Mouse (Mus musculus) CH12.LX (cell line): ENCODE data around the gene Muc16. TPM values are rescaled to one million over a fixed set of nuclear protein-coding genes. Genes with fewer than 3 reads are reported as not detected.

Source experiments
- DNase-seq: peaks from one replicate; pipeline ENCODE4 v3.0.0-alpha.2; 2013; ENCODE audit errors: extremely low read depth
- H3K27ac ChIP-seq: 2 replicates; pipeline ENCODE4 v1.5.1; 2012; ENCODE audit warnings: low read depth, mild to moderate bottlenecking, control low read depth, moderate library complexity; ENCODE audit not compliant: insufficient read depth
- H3K27me3 ChIP-seq: replicated peaks from 2 replicates; pipeline ENCODE3; 2012; ENCODE audit warnings: inconsistent platforms
- H3K36me3 ChIP-seq, 2 experiments: replicated peaks in 1 of 2; 2 replicates each; pipeline versions ENCODE3 to v1.6.1; 2012; ENCODE audit warnings: inconsistent platforms in 1 of 2, low read length in 1 of 2, mild to moderate bottlenecking in 1 of 2, mixed read lengths in 1 of 2, moderate library complexity in 1 of 2; ENCODE audit not compliant: control insufficient read depth in 1 of 2, insufficient read depth in 1 of 2
- H3K4me1 ChIP-seq, 2 experiments: 2 replicates each; pipeline ENCODE4 v1.6.1; 2012; ENCODE audit warnings: inconsistent platforms in 1 of 2, moderate library complexity in 1 of 2; ENCODE audit not compliant: insufficient read depth in 2 of 2, control insufficient read depth in 1 of 2
- H3K4me2 ChIP-seq: 2 replicates; pipeline ENCODE4 v1.6.1; 2012; ENCODE audit warnings: low read depth, mild to moderate bottlenecking, control low read depth; ENCODE audit not compliant: poor library complexity, insufficient read depth, severe bottlenecking
- H3K4me3 ChIP-seq, 3 experiments: fragments of 150-350 bp in 1 of 3; sonication (generic) in 1 of 3; replicated peaks in 1 of 3; 2 replicates each; pipeline versions ENCODE3 to v1.5.1; 2011 to 2012; ENCODE audit warnings: low read depth in 2 of 3, low read length in 2 of 3, mild to moderate bottlenecking in 2 of 3, moderate library complexity in 2 of 3, control low read depth in 1 of 3, improper control_type of control experiment in 1 of 3, inconsistent platforms in 1 of 3, mixed read lengths in 1 of 3; ENCODE audit not compliant: poor library complexity in 1 of 3
- H3K79me2 ChIP-seq: replicated peaks from 2 replicates; pipeline ENCODE4 v1.6.1; 2012; ENCODE audit warnings: mild to moderate bottlenecking, moderate library complexity; ENCODE audit not compliant: control insufficient read depth, poor library complexity, insufficient read depth, severe bottlenecking; ENCODE audit errors: extremely low read depth
- H3K9ac ChIP-seq: 2 replicates; pipeline ENCODE4 v1.6.1; 2012; ENCODE audit warnings: low read depth, mild to moderate bottlenecking, control low read depth, moderate library complexity; ENCODE audit not compliant: insufficient read depth
- H3K9me3 ChIP-seq: replicated peaks from 2 replicates; pipeline ENCODE3; 2012; ENCODE audit warnings: low read length, inconsistent platforms, mixed read lengths
- CHD1 ChIP-seq: IDR thresholded peaks from 2 replicates; pipeline ENCODE4 v1.6.1; 2012; ENCODE audit warnings: low read depth, low read length, improper control_type of control experiment, inconsistent platforms
- CHD2 ChIP-seq: IDR thresholded peaks from 2 replicates; pipeline ENCODE4 v1.6.1; 2011; ENCODE audit warnings: low read length, improper control_type of control experiment
- CTCF ChIP-seq, 2 experiments: IDR thresholded peaks in 1 of 2; conservative IDR thresholded peaks in 1 of 2; 2 replicates each; pipeline ENCODE4 v1.5.1; 2011 to 2012; ENCODE audit warnings: low read depth in 2 of 2, low read length in 2 of 2, improper control_type of control experiment in 1 of 2, inconsistent platforms in 1 of 2, mild to moderate bottlenecking in 1 of 2, moderate library complexity in 1 of 2
- EP300 ChIP-seq: IDR thresholded peaks from 2 replicates; pipeline ENCODE4 v1.6.1; 2011; ENCODE audit warnings: low read length, improper control_type of control experiment
- HCFC1 ChIP-seq: IDR thresholded peaks from 2 replicates; pipeline ENCODE4 v1.6.1; 2012; ENCODE audit warnings: low read depth, mild to moderate bottlenecking, inconsistent platforms, low read length, improper control_type of control experiment
- IRF4 ChIP-seq: IDR thresholded peaks from 2 replicates; pipeline ENCODE4 v1.6.1; 2014; ENCODE audit warnings: low read depth, mild to moderate bottlenecking, inconsistent platforms, low read length, improper control_type of control experiment
- JUND ChIP-seq: conservative IDR thresholded peaks from 2 replicates; pipeline ENCODE4 v1.6.1; 2011; ENCODE audit warnings: low read depth, low read length, improper control_type of control experiment
- MAX ChIP-seq: IDR thresholded peaks from 2 replicates; pipeline ENCODE4 v1.6.1; 2011; ENCODE audit warnings: low read length, improper control_type of control experiment
- MAZ ChIP-seq: IDR thresholded peaks from 2 replicates; pipeline ENCODE4 v1.6.1; 2012; ENCODE audit warnings: low read depth, mild to moderate bottlenecking, inconsistent platforms, low read length, improper control_type of control experiment, moderate library complexity
- MEF2A ChIP-seq: IDR thresholded peaks from 2 replicates; pipeline ENCODE4 v1.6.1; 2014; ENCODE audit warnings: low read depth, mild to moderate bottlenecking, inconsistent platforms, low read length, improper control_type of control experiment, borderline replicate concordance
- MXI1 ChIP-seq: IDR thresholded peaks from 2 replicates; pipeline ENCODE4 v1.6.1; 2011; ENCODE audit warnings: mild to moderate bottlenecking, low read depth, low read length, improper control_type of control experiment
- RAD21 ChIP-seq: IDR thresholded peaks from 2 replicates; pipeline ENCODE4 v1.6.1; 2011; ENCODE audit warnings: low read depth, mild to moderate bottlenecking, low read length, improper control_type of control experiment, moderate library complexity
- SIN3A ChIP-seq: IDR thresholded peaks from 2 replicates; pipeline ENCODE4 v1.6.1; 2012; ENCODE audit warnings: low read length, improper control_type of control experiment, inconsistent platforms
- TBP ChIP-seq: conservative IDR thresholded peaks from 2 replicates; pipeline ENCODE4 v1.6.1; 2011; ENCODE audit warnings: low read depth, low read length, improper control_type of control experiment
- USF2 ChIP-seq: conservative IDR thresholded peaks from 2 replicates; pipeline ENCODE4 v1.6.1; 2011; ENCODE audit warnings: low read depth, low read length, improper control_type of control experiment
- ZC3H11A ChIP-seq: IDR thresholded peaks from 2 replicates; pipeline ENCODE4 v1.6.1; 2012; ENCODE audit warnings: low read depth, mild to moderate bottlenecking, inconsistent platforms, low read length, improper control_type of control experiment
- ZKSCAN1 ChIP-seq: IDR thresholded peaks from 2 replicates; pipeline ENCODE4 v1.6.1; 2012; ENCODE audit warnings: low read depth, inconsistent platforms, low read length, improper control_type of control experiment, borderline replicate concordance
- ZNF384 ChIP-seq: IDR thresholded peaks from 2 replicates; pipeline ENCODE4 v1.6.1; 2012; ENCODE audit warnings: low read depth, low read length, improper control_type of control experiment, inconsistent platforms
- dilution Hi-C: fragments of 300-500 bp; cut with MboI; formaldehyde crosslinking; loops from 2 replicates; pipeline ENCODE4 v1.14.3; 2020; ENCODE audit warnings: low sequenced_read_pairs; ENCODE audit not compliant: extremely low pct_unique_long_range_greater_than_20kb, extremely low pct_ligation_motif_present
- in situ Hi-C: fragments of 300-500 bp; cut with MboI; formaldehyde crosslinking; loops from 3 replicates; pipeline ENCODE4 v1.14.3; 2019; ENCODE audit warnings: low sequenced_read_pairs, low pct_ligation_motif_present, low pct_unique_long_range_greater_than_20kb, mixed read lengths
- polyA plus RNA-seq: library from polyadenylated mRNA; unstranded; fragments of >175 nt; gene quantifications from 2 replicates; pipeline ENCODE4 v1.2.1, GENCODE M21; 2012; ENCODE audit warnings: low read depth; ENCODE audit not compliant: insufficient read length
- total RNA-seq, 2 experiments: library from RNA; depleted of rRNA; stranded (reverse); fragments of 300-350 nt in 1 of 2; fragments of >200 nt in 1 of 2; gene quantifications; 2 replicates each; pipeline ENCODE4 v1.2.3; 2012 to 2014

Muc16 gene
- total RNA-seq (2012; rRNA removed) (not detected in 2 replicates), total RNA-seq (2014; rRNA removed) (not detected in 2 replicates), polyA plus RNA-seq (not detected in 2 replicates)

DNA sequence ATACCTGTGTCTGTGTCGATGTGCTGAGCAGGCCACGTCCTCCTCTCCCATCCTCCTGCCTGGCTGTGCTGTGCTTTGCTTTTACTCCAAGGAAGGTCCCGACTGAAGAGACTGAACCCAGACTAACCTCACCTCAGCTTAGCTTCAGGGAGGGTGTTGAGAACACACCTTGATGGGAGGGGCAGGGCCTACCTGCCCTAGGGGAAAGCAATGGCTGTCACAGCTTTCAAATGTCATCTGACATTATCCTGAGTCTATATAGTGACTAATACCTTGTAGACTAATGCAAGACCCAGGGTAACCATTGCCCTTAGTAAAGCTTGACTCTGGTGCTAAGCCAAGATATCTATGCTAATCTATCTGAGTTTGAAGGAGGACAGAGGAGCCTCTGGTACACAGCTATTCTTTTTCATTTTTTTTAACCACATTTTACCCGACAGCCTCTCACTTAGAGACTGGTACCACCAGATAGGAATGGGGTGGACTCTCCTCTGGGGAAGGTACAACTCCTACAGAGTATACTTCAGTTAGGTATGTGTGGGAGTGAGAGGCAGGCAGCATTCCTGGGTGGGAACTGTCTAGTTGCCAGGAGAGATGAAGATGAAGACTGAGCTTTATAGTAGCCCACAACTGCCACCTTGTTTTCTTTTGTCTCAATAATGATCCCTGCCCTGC, at the start of gene Muc16:
Gene Muc16, minus strand, starts transcription at position 51 of the 675 bp plus-strand sequence.
- in situ Hi-C loops = no loop called here
- dilution Hi-C loops = no loop called here
- TF ChIP-seq HCFC1 = no peak
- no peak for TF ChIP-seq ZKSCAN1
- no peak for TF ChIP-seq TBP
- TF ChIP-seq MAZ = no peak
- no peak for TF ChIP-seq MXI1
- no peak for TF ChIP-seq IRF4
- TF ChIP-seq MEF2A = no peak
- no peak for TF ChIP-seq JUND
- TF ChIP-seq USF2 = no peak

DNA sequence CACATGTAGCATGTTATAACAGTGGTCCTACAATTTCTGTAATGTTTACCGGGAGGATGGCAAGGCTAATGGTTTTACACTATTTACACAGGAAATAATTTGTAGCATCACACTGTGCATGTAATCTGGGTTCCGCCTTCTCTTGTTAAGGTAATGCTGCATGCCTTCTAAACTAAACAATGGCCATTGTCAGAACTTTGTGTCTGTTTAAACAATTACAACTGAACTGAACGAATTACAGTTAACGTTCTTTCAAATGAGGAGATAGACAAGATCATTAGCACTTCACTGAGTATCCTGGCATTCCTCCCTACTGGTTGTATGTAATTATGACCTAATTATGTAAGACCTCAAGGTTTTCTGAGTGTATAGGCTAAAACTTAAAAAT, 48.4 kb upstream of the Muc16 start:
- DNase-seq = no peak

More for the DNA sequence above, at the start of gene Muc16:
- no peak within 1 kb of the TSS for H3K4me3 ChIP-seq
- DNase-seq = no peak
- H3K4me1 ChIP-seq = no peaks in the 10 kb centered on the region
- H3K9ac ChIP-seq = no peak within 1 kb of the TSS
- no peaks in the 10 kb centered on the region for H3K27me3 ChIP-seq
- no peak within 1 kb of the TSS for H3K27ac ChIP-seq
- no peak within 1 kb of the TSS for H3K4me2 ChIP-seq
- H3K9me3 ChIP-seq = no peaks in the 10 kb centered on the region
- H3K36me3 ChIP-seq = no peaks in the 10 kb centered on the region
- H3K79me2 ChIP-seq = no peaks in the 10 kb centered on the region

More for the DNA sequence above, 48.4 kb upstream of the Muc16 start:
- H3K4me3 ChIP-seq = no peak overlapping the region
- H3K4me1 ChIP-seq = no peaks in the 10 kb centered on the region
- H3K9me3 ChIP-seq = no peaks in the 10 kb centered on the region
- H3K27ac ChIP-seq = no peak overlapping the region
- H3K36me3 ChIP-seq = no peaks in the 10 kb centered on the region
- H3K79me2 ChIP-seq = no peaks in the 10 kb centered on the region
- H3K9ac ChIP-seq = no peak overlapping the region
- H3K27me3 ChIP-seq = no peaks in the 10 kb centered on the region
- H3K4me2 ChIP-seq = no peak overlapping the region
- in situ Hi-C loops = no loop called here
- no peak for TF ChIP-seq USF2
- TF ChIP-seq CHD2 = no peak
- TF ChIP-seq CHD1 = no peak
- no peak for TF ChIP-seq SIN3A
- no peak for TF ChIP-seq ZNF384
- no peak for TF ChIP-seq MAX
- TF ChIP-seq HCFC1 = no peak
- no peak for TF ChIP-seq CTCF (conservative IDR thresholded peaks at IDR 0.05 in 1 of 2, IDR thresholded peaks at IDR 0.05 in 1 of 2; ENCODE audit: low read depth in 2 of 2, low read length in 2 of 2)
- TF ChIP-seq IRF4 = no peak
- no peak for TF ChIP-seq MEF2A
- TF ChIP-seq ZC3H11A = no peak
- no peak for TF ChIP-seq RAD21
- TF ChIP-seq EP300 = no peak
- TF ChIP-seq, all 38 proteins: peak for 0
- dilution Hi-C loops = no loop called here
